Mouse (Mus musculus): Measurements from ENCODE around the gene Celsr1. TPM values are rescaled to one million over a fixed set of nuclear protein-coding genes. Genes with fewer than 3 reads are reported as not detected.

Celsr1 gene
- polyA plus RNA-seq, 1 experiment from 2014 or later, result 30.8 TPM

- in situ Hi-C loops (cut with MboI; ENCODE audit: low pct_unique_long_range_greater_than_20kb), result loop anchor here (10.0 kb wide), 1 partner anchor 69 kb away; the partner anchor contains the start of gene Celsr1
- peak; percentile 72 for ATAC-seq
- TF ChIP-seq CTCF (IDR thresholded peaks at IDR 0.05), result no peak
These were observed 67.5 kb downstream of the Celsr1 start for GRCm38 (mm10) chr15:85966032-85966431.

GRCm38 (mm10) chr15:85963279-85963840 is 70.2 kb downstream of the Celsr1 start:
- no peak for TF ChIP-seq CTCF (IDR thresholded peaks at IDR 0.05)
- no peak for DNase-seq (ENCODE audit: low read depth, low spot score)
- CTCF ChIA-PET, result interaction anchor here (1.2 kb wide), 1 partner anchor 50 kb away, joined by 3 read pairs; no protein-coding TSS in a partner anchor
- no peak for ATAC-seq
- in situ Hi-C loops (cut with MboI; ENCODE audit: low pct_unique_long_range_greater_than_20kb), result loop anchor here (10.0 kb wide), 1 partner anchor 71 kb away; the partner anchor contains the start of gene Celsr1
- POLR2A ChIA-PET, result no interaction called here
- H3K27me3 ChIP-seq, result no peaks in the 10 kb centered on the region

More at GRCm38 (mm10) chr15:85966032-85966431, 67.5 kb downstream of the Celsr1 start:
- H3K27me3 ChIP-seq, result no peaks in the 10 kb centered on the region
- DNase-seq (ENCODE audit: low read depth, low spot score), result peak; percentile 55
- ChIA-PET CTCF (interaction anchor here (1.0 to 1.3 kb wide), 2 partner anchors 9 to 52 kb away, joined by 3 to 4 read pairs; no protein-coding TSS in a partner anchor), POLR2A (interaction anchor here (0.5 kb wide), 1 partner anchor 22 kb away, joined by 4 read pairs; no protein-coding TSS in a partner anchor)

GRCm38 (mm10) chr15:85962691-85963090 is 70.9 kb downstream of the Celsr1 start:
- DNase-seq (ENCODE audit: low read depth, low spot score), result no peak
- in situ Hi-C loops (cut with MboI; ENCODE audit: low pct_unique_long_range_greater_than_20kb), result loop anchor here (10.0 kb wide), 1 partner anchor 72 kb away; the partner anchor contains the start of gene Celsr1
- ATAC-seq, result no peak
- ChIA-PET POLR2A (no interaction called here), CTCF (no interaction called here)
- H3K27me3 ChIP-seq, result no peaks in the 10 kb centered on the region
- no peak for TF ChIP-seq CTCF (IDR thresholded peaks at IDR 0.05)

GRCm38 (mm10) chr15:85961651-85962050 is 71.9 kb downstream of the Celsr1 start:
- no peaks in the 10 kb centered on the region for H3K27me3 ChIP-seq
- no peak for TF ChIP-seq CTCF (IDR thresholded peaks at IDR 0.05)
- DNase-seq (ENCODE audit: low read depth, low spot score) (no peak), ATAC-seq (no peak)
- in situ Hi-C loops (cut with MboI; ENCODE audit: low pct_unique_long_range_greater_than_20kb), result loop anchor here (10.0 kb wide), 1 partner anchor 73 kb away; the partner anchor contains the start of gene Celsr1
- CTCF ChIA-PET, result no interaction called here
- POLR2A ChIA-PET, result no interaction called here

- POLR2A ChIA-PET, result no interaction called here
- CTCF ChIA-PET, result no interaction called here
- H3K27me3 ChIP-seq, result no peaks in the 10 kb centered on the region
- ATAC-seq (no peak), DNase-seq (ENCODE audit: low read depth, low spot score) (no peak)
- no peak for TF ChIP-seq CTCF (IDR thresholded peaks at IDR 0.05)
- in situ Hi-C loops (cut with MboI; ENCODE audit: low pct_unique_long_range_greater_than_20kb), result loop anchor here (10.0 kb wide), 1 partner anchor 74 kb away; the partner anchor contains the start of gene Celsr1
These were observed 72.4 kb downstream of the Celsr1 start for GRCm38 (mm10) chr15:85961131-85961530.

- ATAC-seq (no peak), DNase-seq (ENCODE audit: low read depth, low spot score) (no peak)
- ChIA-PET POLR2A (no interaction called here), CTCF (no interaction called here)
- no peak for TF ChIP-seq CTCF (IDR thresholded peaks at IDR 0.05)
- in situ Hi-C loops (cut with MboI; ENCODE audit: low pct_unique_long_range_greater_than_20kb), result no loop called here
- no peaks in the 10 kb centered on the region for H3K27me3 ChIP-seq
These were observed 77.4 kb downstream of the Celsr1 start for GRCm38 (mm10) chr15:85956202-85956601.

GRCm38 (mm10) chr15:85953458-85953857 is 80.1 kb downstream of the Celsr1 start:
- no peak for TF ChIP-seq CTCF (IDR thresholded peaks at IDR 0.05)
- H3K27me3 ChIP-seq, result no peaks in the 10 kb centered on the region
- ATAC-seq (no peak), DNase-seq (ENCODE audit: low read depth, low spot score) (no peak)
- CTCF ChIA-PET, result no interaction called here
- in situ Hi-C loops (cut with MboI; ENCODE audit: low pct_unique_long_range_greater_than_20kb), result no loop called here
- POLR2A ChIA-PET, result no interaction called here

- TF ChIP-seq CTCF (IDR thresholded peaks at IDR 0.05), result no peak
- CTCF ChIA-PET, result interaction anchor here (0.7 to 1.0 kb wide), 2 partner anchors 35 to 37 kb away, joined by 3 read pairs; no protein-coding TSS in a partner anchor
- ATAC-seq (no peak), DNase-seq (ENCODE audit: low read depth, low spot score) (no peak)
- POLR2A ChIA-PET, result interaction anchor here (1.0 kb wide), 1 partner anchor 81 kb away, joined by 3 read pairs; no protein-coding TSS in a partner anchor
- no peaks in the 10 kb centered on the region for H3K27me3 ChIP-seq
- in situ Hi-C loops (cut with MboI; ENCODE audit: low pct_unique_long_range_greater_than_20kb), result no loop called here
These were observed 84.0 kb downstream of the Celsr1 start for GRCm38 (mm10) chr15:85949421-85950164.

GRCm38 (mm10) chr15:85947967-85948366 is 85.6 kb downstream of the Celsr1 start:
- no peaks in the 10 kb centered on the region for H3K27me3 ChIP-seq
- POLR2A ChIA-PET, result no interaction called here
- in situ Hi-C loops (cut with MboI; ENCODE audit: low pct_unique_long_range_greater_than_20kb), result no loop called here
- DNase-seq (ENCODE audit: low read depth, low spot score), result no peak
- ATAC-seq, result peak; percentile 34
- TF ChIP-seq CTCF (IDR thresholded peaks at IDR 0.05), result no peak
- CTCF ChIA-PET, result no interaction called here

- TF ChIP-seq CTCF (IDR thresholded peaks at IDR 0.05), result no peak
- ChIA-PET CTCF (no interaction called here), POLR2A (no interaction called here)
- no peaks in the 10 kb centered on the region for H3K27me3 ChIP-seq
- in situ Hi-C loops (cut with MboI; ENCODE audit: low pct_unique_long_range_greater_than_20kb), result no loop called here
- no peak for DNase-seq (ENCODE audit: low read depth, low spot score)
- ATAC-seq, result peak; percentile 40
These were observed 86.0 kb downstream of the Celsr1 start for GRCm38 (mm10) chr15:85947541-85947940.

GRCm38 (mm10) chr15:85935627-85936049 is 97.9 kb downstream of the Celsr1 start:
- ChIA-PET POLR2A (no interaction called here), CTCF (no interaction called here)
- ATAC-seq (peak; percentile 55), DNase-seq (ENCODE audit: low read depth, low spot score) (no peak)
- in situ Hi-C loops (cut with MboI; ENCODE audit: low pct_unique_long_range_greater_than_20kb), result no loop called here
- no peak for TF ChIP-seq CTCF (IDR thresholded peaks at IDR 0.05)
- H3K27me3 ChIP-seq, result no peaks in the 10 kb centered on the region

Data from Patski (cell line).